Mouse (Mus musculus) layer of hippocampus, adult 6 months (tissue): Measurements from ENCODE around the gene Fstl4. TPM values are rescaled to one million over a fixed set of nuclear protein-coding genes. Genes with fewer than 3 reads are reported as not detected.

Source experiments
- long read RNA-seq, 2 experiments: library from polyadenylated mRNA; unstranded; transcript quantifications; one replicate each; pipeline ENCODE4 v2.0.0; 2019 to 2020
- polyA plus RNA-seq: library from polyadenylated mRNA; unstranded; fragments of <200 nt; fragmentation: Nextera tagmentation; gene quantifications from 2 replicates; pipeline ENCODE4 v1.2.3, GENCODE M21; 2021

Fstl4 gene
- 14.3 and 15.7 TPM in 2 replicates for polyA plus RNA-seq
- long read RNA-seq, experiment 1, full-length matches to known transcripts = 25 of 39 reads
- long read RNA-seq, experiment 1, partial matches to known transcripts = 11 of 39 reads
- long read RNA-seq, experiment 1, other reads (novel, unspliced or antisense) = 3 of 39 reads
- long read RNA-seq, experiment 2, full-length matches to known transcripts = 102 of 127 reads
- long read RNA-seq, experiment 2, partial matches to known transcripts = 6 of 127 reads
- long read RNA-seq, experiment 2, other reads (novel, unspliced or antisense) = 19 of 127 reads

DNA sequence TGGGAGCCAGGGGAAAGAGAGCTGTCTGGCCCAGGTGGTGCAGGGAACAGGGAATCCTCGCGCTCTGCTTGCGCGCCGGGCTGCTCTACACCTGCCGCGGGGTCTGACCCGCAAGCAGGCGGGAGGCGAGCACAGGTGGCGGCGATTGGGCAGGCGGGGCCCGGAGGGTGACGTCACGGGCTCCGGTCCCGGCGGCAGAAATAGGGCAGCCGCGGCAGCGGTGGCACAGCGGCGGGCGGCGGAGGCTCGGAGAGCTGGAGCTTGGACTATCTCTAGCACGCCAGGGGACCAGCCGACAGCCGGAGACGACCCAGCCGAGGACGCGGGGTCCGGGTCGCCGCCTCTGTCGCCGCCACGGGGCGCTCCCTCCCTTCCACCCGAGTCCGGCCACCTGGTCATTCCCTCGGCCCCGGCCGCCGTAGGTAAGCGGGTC is at the start of gene Fstl4:
Fstl4 (plus strand) TSS at position 174 of the 433 bp plus-strand sequence.

